Comparison of ENCODE assay signal across 17 mouse cellular contexts in the genomic region with DNA sequence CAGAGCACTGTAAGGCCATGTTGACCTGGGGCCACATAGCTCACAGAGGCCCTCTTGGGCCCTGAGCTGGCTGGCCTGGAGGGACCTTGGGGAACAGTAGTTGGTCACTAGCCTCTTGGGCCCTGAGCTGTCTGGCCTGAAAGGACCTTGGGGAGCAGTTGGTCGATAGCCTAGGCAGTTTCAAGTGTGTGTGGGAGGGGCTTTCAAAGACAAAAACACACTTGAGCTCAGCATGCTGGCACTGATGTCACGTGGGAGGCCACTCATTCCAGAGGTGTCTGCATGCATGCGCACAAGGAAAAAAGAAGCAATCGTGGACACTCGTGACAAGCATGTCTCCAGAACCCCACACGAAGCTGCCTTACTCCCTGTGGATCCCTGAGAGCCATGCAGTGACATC. TPM values are rescaled to one million over a fixed set of nuclear protein-coding genes. Genes with fewer than 3 reads are reported as not detected.
DNase-seq lines count a peak whose midpoint lies in the region; ATAC-seq lines count a peak whose summit lies in the region.
"Had no signal": no experiment of that assay in that cellular context is flagged by ENCODE, and none has a peak within 500 bp of the region (broad histone marks: within the 10 kb centered on the region; RNA-seq: fewer than 3 reads in every experiment).

No protein-coding gene starts in this region.

- DNase-seq in heart, postnatal 25 days (ENCODE audit: low spot score) = no peak
- DNase-seq in adrenal gland, postnatal 25 days = peak; percentile 15
- peak; percentile 23 to 24 for DNase-seq in heart, postnatal 10 days
- peak; percentile 58 for DNase-seq in lung, postnatal 14 days
- no peak for DNase-seq in natural killer cell, adult 2 months (ENCODE audit: low spot score in 2 of 2)
- DNase-seq: cerebellum, adult 9-10 months; gastrocnemius, postnatal 36 days; layer of hippocampus, postnatal 36 days; liver, postnatal 0 days; thymus, postnatal 36 days had no signal

- H3K27ac ChIP-seq in heart, embryonic 15.5 days = no peak overlapping the region
- no peak overlapping the region for H3K27ac ChIP-seq in intestine, embryonic 15.5 days
- H3K27ac ChIP-seq: embryonic facial prominence, embryonic 15.5 days; hindbrain, embryonic 12.5 days; kidney, embryonic 15.5 days; limb, embryonic 15.5 days had no signal

- H3K4me1 ChIP-seq in heart, embryonic 15.5 days (replicated peaks) = peaks cover 9% of the 10 kb centered on the region
- H3K4me1 ChIP-seq in intestine, embryonic 15.5 days (replicated peaks) = no peaks in the 10 kb centered on the region
- H3K4me1 ChIP-seq: hindbrain, embryonic 12.5 days had no signal

- 43% methylated on average over 6 of the region's 6 CpGs for WGBS in heart, embryonic 15.5 days
- WGBS in intestine, embryonic 15.5 days = 72% methylated on average over 6 of the region's 6 CpGs

- no peak overlapping the region for H3K4me2 ChIP-seq in heart, embryonic 15.5 days
- no peak overlapping the region for H3K4me2 ChIP-seq in intestine, embryonic 15.5 days (replicated peaks)
- H3K4me2 ChIP-seq: embryonic facial prominence, embryonic 15.5 days; hindbrain, embryonic 12.5 days; kidney, embryonic 15.5 days; limb, embryonic 15.5 days had no signal

- H3K4me3 ChIP-seq in heart, embryonic 15.5 days = no peak overlapping the region
- no peak overlapping the region for H3K4me3 ChIP-seq in intestine, embryonic 15.5 days (replicated peaks)
- H3K4me3 ChIP-seq: embryonic facial prominence, embryonic 15.5 days; hindbrain, embryonic 12.5 days; kidney, embryonic 15.5 days; limb, embryonic 15.5 days had no signal

- no peaks in the 10 kb centered on the region for H3K27me3 ChIP-seq in heart, embryonic 15.5 days
- no peaks in the 10 kb centered on the region for H3K27me3 ChIP-seq in intestine, embryonic 15.5 days (replicated peaks)
- H3K27me3 ChIP-seq: embryonic facial prominence, embryonic 15.5 days; kidney, embryonic 15.5 days; limb, embryonic 15.5 days had no signal

- no peak overlapping the region for H3K9ac ChIP-seq in heart, embryonic 15.5 days
- H3K9ac ChIP-seq in intestine, embryonic 15.5 days = no peak overlapping the region
- H3K9ac ChIP-seq: embryonic facial prominence, embryonic 15.5 days; hindbrain, embryonic 12.5 days; kidney, embryonic 15.5 days; limb, embryonic 15.5 days; liver, postnatal 0 days had no signal

- intact Hi-C loops in heart, postnatal 25 days (cut with DNase I) = no loop called here
- intact Hi-C loops in heart, postnatal 10 days (cut with DNase I) = no loop called here

- no peaks in the 10 kb centered on the region for H3K9me3 ChIP-seq in heart, embryonic 15.5 days (replicated peaks)
- H3K9me3 ChIP-seq in intestine, embryonic 15.5 days = no peaks in the 10 kb centered on the region
- H3K9me3 ChIP-seq: embryonic facial prominence, embryonic 15.5 days; G1E; hindbrain, embryonic 12.5 days; kidney, embryonic 15.5 days; limb, embryonic 15.5 days had no signal

- no peaks in the 10 kb centered on the region for H3K36me3 ChIP-seq in heart, embryonic 15.5 days
- H3K36me3 ChIP-seq in intestine, embryonic 15.5 days = no peaks in the 10 kb centered on the region
- H3K36me3 ChIP-seq: embryonic facial prominence, embryonic 15.5 days; hindbrain, embryonic 12.5 days; limb, embryonic 15.5 days had no signal

- peak; percentile 59 for ATAC-seq in heart, embryonic 15.5 days (replicated peaks; ENCODE audit: insufficient number of reproducible peaks, insufficient read depth, low FRiP score, low read depth)
- no peak for ATAC-seq in intestine, embryonic 15.5 days
- ATAC-seq: liver, postnatal 0 days had no signal

RNA-seq across cellular contexts. Expression of gene Fadd, which starts 33.1 kb away (rescaled TPM):
- 11.0 and 13.4 TPM in 2 replicates for polyA plus RNA-seq in heart, embryonic 15.5 days (2015; fragmentation: Nextera tagmentation; extraction: Ambion mirVana)
- total RNA-seq in heart, postnatal 25 days (2021) = 1 to 10 TPM; 8.2 to 8.6 TPM
- total RNA-seq in adrenal gland, postnatal 25 days (2021) = 13.5 and 17.1 TPM in 2 replicates
- 10 to 100 TPM; 10.6 to 13.1 TPM for total RNA-seq in heart, postnatal 10 days (2021)
- polyA plus RNA-seq in intestine, embryonic 15.5 days (2015; fragmentation: Nextera tagmentation; extraction: Ambion mirVana) = 12.8 and 13.0 TPM in 2 replicates

Comparison
In these comparisons a context has a peak if more than half of its experiments do, and no peak if none do; other contexts are left out.
1. DNase-seq: peak in adrenal gland, postnatal 25 days (single experiment), heart, postnatal 10 days (2 of 2) and lung, postnatal 14 days (single experiment); none in heart, postnatal 25 days (single experiment) and natural killer cell, adult 2 months (0 of 2).